Mouse (Mus musculus) embryo, embryonic 10.5 days (tissue): ENCODE measurements around the gene Gm5416.
"Not testable (repeated sequence)": the region's sequence is repeated elsewhere in the genome, so short reads cannot be mapped to it uniquely, and the experiment has no call there.

Source experiments
- DNase-seq: peaks from one replicate; pipeline ENCODE4 v3.0.0-alpha.2; 2015; ENCODE audit warnings: low spot score

The Gm5416 gene

DNA sequence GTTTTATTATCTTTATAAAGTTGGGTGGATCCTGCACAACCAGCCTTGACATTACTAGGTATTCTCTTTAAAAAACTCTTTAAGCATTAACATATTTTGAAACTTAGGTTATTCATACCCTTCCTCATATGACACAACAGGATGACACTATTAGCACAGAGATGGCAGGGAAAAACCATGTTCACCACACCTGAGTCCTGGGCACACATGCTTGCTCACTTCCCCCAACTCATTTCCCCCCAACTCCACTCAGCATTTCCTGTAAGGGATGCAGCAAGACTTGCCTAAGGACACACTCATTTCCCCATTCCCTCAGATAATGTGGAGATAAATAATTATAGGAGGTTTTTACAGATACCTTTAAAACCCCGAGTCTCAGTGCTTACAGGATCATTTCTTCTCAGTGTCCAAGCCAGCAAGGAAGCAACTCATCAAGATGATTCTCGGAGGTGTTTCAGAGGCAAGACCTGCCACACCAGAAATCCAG, at the start of gene Gm5416:
Gene Gm5416 (plus strand): TSS at position 437 of the 487 bp plus-strand sequence.
- DNase-seq, result no peak

DNA sequence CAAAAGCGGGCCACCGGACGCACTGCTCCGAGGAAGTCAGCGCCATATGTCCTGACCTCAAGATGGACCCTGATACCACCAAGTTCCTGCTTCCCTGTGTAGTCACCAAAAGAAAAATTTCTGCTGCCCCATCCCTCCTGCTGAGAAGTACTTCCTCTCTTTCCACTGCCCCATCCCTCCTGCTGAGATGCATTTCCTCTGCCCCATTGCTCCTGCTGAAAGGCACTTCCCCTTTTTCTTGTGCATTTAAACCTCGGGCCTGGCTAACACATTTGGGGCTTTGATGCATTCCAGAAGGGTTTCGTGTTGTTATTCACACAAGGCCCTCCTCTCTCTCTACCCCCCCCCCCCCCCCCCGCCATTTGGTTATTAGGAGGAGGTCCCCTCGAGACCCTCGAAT, 42.4 kb upstream of the Gm5416 start:
- not testable (repeated sequence) for DNase-seq

DNA sequence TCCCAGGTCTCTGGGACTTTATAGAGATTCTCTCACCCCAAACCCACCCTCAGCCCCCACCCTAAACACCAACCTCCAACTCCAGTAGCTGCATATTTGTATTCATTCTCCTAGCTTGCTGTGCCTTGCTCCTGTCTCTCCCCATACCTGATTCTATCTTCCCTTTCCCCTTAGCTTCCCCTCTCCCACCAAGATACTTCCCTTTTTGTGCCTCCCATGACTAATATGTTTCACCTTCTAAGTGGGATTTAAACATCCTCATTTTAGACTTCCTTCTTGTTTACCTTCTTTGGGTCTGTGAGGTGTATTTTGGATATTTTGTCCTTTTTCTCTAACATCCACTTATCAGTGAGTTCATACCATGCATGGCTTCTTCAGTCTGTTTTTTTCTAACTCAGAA, 34.1 kb upstream of the Gm5416 start:
- no peak for DNase-seq

DNA sequence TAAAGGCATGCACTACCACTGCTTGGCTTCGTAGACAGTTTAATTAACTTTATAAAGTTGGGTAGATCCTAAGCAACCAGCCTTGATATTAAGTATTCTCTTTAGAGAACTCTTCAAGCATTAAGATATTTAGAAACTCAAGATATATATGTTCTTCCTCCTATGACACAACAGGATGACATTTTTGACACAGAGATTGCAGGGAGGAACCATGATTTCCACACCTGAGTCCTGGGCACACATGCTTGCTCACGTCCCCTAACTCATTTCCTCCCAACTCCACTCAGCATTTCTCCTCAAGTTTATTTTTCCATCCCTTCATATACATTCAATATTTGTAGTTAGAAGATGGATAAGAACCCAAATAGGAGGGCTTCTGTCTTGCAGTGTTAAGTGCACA, 30.3 kb upstream of the Gm5416 start:
- no peak for DNase-seq

DNA sequence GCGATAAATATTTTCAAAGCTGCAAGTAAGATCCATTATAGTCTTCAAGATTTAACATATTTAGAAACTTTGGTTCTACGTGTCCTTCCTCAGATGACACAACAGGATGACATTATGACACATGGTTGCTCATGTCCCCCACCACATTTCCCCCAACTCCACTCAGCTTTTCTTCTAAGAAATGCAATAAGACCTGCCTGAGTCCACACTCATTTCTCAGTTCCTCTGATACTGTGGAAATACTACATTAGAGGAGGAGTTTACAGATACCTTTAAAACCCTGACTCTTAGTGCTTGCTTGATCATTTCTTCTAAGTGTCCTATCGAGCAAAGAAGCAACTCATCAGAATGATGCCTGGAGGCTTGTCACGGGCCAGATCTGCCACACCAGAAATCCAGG, 26.3 kb upstream of the Gm5416 start, which contains the start of gene Gm5483:
Gene Gm5483 (plus strand): TSS at position 301 of the 400 bp plus-strand sequence.
- not testable (repeated sequence) for DNase-seq

DNA sequence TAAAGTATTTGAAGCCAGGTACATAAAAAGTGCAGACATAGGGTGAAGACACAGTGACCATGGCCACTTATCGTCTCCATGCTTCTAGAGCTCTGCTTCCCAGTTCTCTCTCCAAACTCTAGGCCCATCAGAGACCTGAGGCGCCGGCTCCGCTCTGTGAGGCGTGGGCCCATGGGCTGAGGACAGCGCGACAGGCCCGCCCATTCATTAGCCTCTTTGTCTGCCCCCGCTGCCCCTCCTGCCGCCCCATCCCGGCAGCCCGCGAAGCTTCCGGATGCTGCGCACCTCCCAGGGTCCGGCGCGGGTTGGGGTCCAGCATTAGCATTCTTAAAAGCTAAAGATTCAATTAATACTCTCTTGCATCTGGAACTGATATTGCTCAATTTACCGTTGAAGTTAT, 11.0 kb upstream of the Gm5416 start:
- DNase-seq, result peak; percentile 8

DNA sequence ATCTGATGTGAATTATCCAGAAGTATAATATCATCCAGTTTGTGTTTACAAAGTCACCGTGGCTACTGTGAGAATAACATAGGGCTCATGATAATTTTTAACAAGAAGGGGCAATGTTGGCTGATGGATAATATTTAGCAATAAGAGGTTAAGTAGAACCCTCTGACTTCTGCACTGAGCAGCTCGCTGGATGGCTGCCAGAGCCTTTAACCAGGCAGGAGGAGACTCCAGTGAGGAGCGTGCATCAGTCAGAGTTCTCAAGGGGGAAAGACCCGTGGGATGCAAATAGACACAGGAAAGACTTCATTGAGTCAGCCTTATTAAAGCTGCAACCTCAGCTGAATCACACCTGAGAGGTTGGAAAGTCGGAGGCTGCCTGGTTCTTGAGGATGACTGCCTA, 6.4 kb upstream of the Gm5416 start:
- DNase-seq, result no peak

DNA sequence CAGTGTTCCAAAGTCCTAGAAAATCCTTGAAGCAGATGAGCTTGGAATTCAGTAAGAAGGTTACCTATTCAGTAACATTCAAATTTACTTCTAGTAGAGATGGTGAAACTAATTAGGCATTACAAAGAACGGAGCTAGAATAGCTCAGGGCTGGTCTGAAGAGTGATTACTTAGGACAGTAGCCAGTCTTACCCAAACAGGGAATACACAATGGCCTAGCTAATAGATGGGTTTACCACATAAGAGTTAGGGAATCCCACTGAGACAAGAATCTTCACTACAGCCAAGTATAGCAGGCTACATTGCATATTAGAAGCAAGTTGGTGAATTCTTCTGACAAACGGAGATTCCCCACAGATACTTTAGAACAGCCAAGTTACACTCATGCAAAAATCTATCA, 4.5 kb upstream of the Gm5416 start:
- DNase-seq, result not testable (repeated sequence)

DNA sequence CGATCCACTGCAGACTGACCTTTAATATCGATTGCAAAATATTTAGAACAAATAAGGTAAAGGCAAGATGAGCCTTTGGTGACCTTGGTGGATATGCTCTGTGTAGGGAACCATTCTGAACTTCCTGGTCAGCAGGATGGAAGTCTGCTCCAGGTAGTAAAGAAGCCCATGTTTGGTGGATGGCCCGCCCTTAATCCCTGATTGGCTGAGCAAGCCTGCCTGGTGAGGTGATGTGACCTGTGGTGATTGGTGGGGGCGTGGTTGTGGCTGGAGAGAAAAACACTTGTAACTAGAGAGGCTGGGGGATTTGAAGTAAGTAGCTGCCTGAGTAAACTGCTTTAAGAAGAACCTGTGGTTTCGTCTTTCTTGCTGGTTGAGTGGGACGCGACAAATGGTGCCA, 11.0 kb downstream of the Gm5416 start, which contains the start of gene 2010005H15Rik:
Gene 2010005H15Rik (plus strand): TSS at position 301 of the 400 bp plus-strand sequence.
- not testable (repeated sequence) for DNase-seq

DNA sequence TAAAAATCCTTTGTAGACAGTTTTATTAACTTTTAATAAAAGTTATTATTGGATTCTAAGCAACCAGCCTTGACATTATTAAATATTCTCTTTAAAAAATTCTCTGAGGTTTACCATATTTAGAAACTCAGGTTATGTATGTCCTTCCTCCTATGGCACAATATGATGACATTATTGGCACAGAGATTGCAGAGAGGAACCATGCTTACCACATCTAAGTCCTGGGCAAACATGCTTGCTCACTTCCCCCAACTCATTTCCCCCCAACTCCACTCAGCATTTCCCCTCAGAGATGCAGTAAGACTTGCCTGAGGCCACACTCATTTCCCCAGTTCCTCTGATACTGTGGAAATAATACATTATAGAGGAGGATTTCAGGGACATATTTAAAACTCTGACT, 50.4 kb downstream of the Gm5416 start:
- not testable (repeated sequence) for DNase-seq
